Mouse (Mus musculus): ENCODE measurements around the gene Ndufv3. TPM values are rescaled to one million over a fixed set of nuclear protein-coding genes. Genes with fewer than 3 reads are reported as not detected.

Ndufv3 gene
- polyA plus RNA-seq, 1 experiment, result 29.2 TPM

- Histone ChIP-seq H3K27me3 (ENCODE audit: control insufficient read depth) (no peaks in the 10 kb centered on the region), H3K9me3 (ENCODE audit: control insufficient read depth, low read length) (no peaks in the 10 kb centered on the region), H3K4me1 (ENCODE audit: control insufficient read depth) (peaks cover 20% of the 10 kb centered on the region), H3K4me3 (replicated peaks) (no peak overlapping the region), H3K36me3 (ENCODE audit: control insufficient read depth) (peaks cover 18% of the 10 kb centered on the region)
- TF ChIP-seq GATA1 (IDR thresholded peaks at IDR 0.05; ENCODE audit: low read length) (no peak), TAL1 (IDR thresholded peaks at IDR 0.05; ENCODE audit: low read length) (no peak)
Observed at GRCm38 (mm10) chr17:31571689-31572088, 51.8 kb downstream of the Ndufv3 start.

GRCm38 (mm10) chr17:31574662-31575061 lies 54.7 kb downstream of the Ndufv3 start:
- H3K4me3 ChIP-seq (replicated peaks), result no peak overlapping the region
- peaks cover 2% of the 10 kb centered on the region; the same call in 1 of the 2 replicates for H3K36me3 ChIP-seq (ENCODE audit: control insufficient read depth)
- H3K27me3 ChIP-seq (ENCODE audit: control insufficient read depth), result no peaks in the 10 kb centered on the region
- H3K4me1 ChIP-seq (ENCODE audit: control insufficient read depth), result peaks cover 4% of the 10 kb centered on the region
- TF ChIP-seq TAL1 (IDR thresholded peaks at IDR 0.05; ENCODE audit: low read length), result no peak
- TF ChIP-seq GATA1 (IDR thresholded peaks at IDR 0.05; ENCODE audit: low read length), result no peak
- H3K9me3 ChIP-seq (ENCODE audit: control insufficient read depth, low read length), result no peaks in the 10 kb centered on the region

- TF ChIP-seq GATA1 (IDR thresholded peaks at IDR 0.05; ENCODE audit: low read length) (no peak), TAL1 (IDR thresholded peaks at IDR 0.05; ENCODE audit: low read length) (no peak)
- peaks cover 1% of the 10 kb centered on the region; the same call in 1 of the 2 replicates for H3K4me1 ChIP-seq (ENCODE audit: control insufficient read depth)
- H3K27me3 ChIP-seq (ENCODE audit: control insufficient read depth), result no peaks in the 10 kb centered on the region
- H3K9me3 ChIP-seq (ENCODE audit: control insufficient read depth, low read length), result no peaks in the 10 kb centered on the region
- H3K36me3 ChIP-seq (ENCODE audit: control insufficient read depth), result peaks cover 2% of the 10 kb centered on the region; the same call in 1 of the 2 replicates
- H3K4me3 ChIP-seq (replicated peaks), result no peak overlapping the region
Observed at GRCm38 (mm10) chr17:31576394-31577175, 56.7 kb downstream of the Ndufv3 start.

- H3K4me3 ChIP-seq (replicated peaks), result no peak overlapping the region
- peaks cover 17% of the 10 kb centered on the region for H3K36me3 ChIP-seq (ENCODE audit: control insufficient read depth)
- no peaks in the 10 kb centered on the region for H3K9me3 ChIP-seq (ENCODE audit: control insufficient read depth, low read length)
- H3K27me3 ChIP-seq (ENCODE audit: control insufficient read depth), result no peaks in the 10 kb centered on the region
- peaks cover 1% of the 10 kb centered on the region; the same call in 1 of the 2 replicates for H3K4me1 ChIP-seq (ENCODE audit: control insufficient read depth)
- TF ChIP-seq TAL1 (IDR thresholded peaks at IDR 0.05; ENCODE audit: low read length), result no peak
- TF ChIP-seq GATA1 (IDR thresholded peaks at IDR 0.05; ENCODE audit: low read length), result no peak
Observed at GRCm38 (mm10) chr17:31580344-31580743, 60.4 kb downstream of the Ndufv3 start.

Other genes with a start within 250 kb of the Ndufv3 start
- gene Rsph1, start 242.7 kb upstream of the Ndufv3 start, polyA plus RNA-seq (2012), result not detected in 2 replicates
- gene Slc37a1, start 233.3 kb upstream of the Ndufv3 start, polyA plus RNA-seq (2012), result 0.01 TPM in 2 replicates
- not detected in 2 replicates for gene Pde9a, start 133.9 kb upstream of the Ndufv3 start, polyA plus RNA-seq (2012)
- 0.85 and 1.0 TPM in 2 replicates for gene Wdr4, start 135 bp upstream of the Ndufv3 start, polyA plus RNA-seq (2012)
- 0.30 and 0.36 TPM in 2 replicates for gene Pknox1, start 44.6 kb downstream of the Ndufv3 start, polyA plus RNA-seq (2012)
- 0.01 and 0.05 TPM in 2 replicates for gene Cbs, start 117.1 kb downstream of the Ndufv3 start, polyA plus RNA-seq (2012)
- gene U2af1, start 138.8 kb downstream of the Ndufv3 start, polyA plus RNA-seq (2012), result 10.6 and 10.8 TPM in 2 replicates
- gene Cryaa, start 157.7 kb downstream of the Ndufv3 start, polyA plus RNA-seq (2012), result not detected in 2 replicates